Mouse (Mus musculus): ENCODE measurements around the gene Vps13c. TPM values are rescaled to one million over a fixed set of nuclear protein-coding genes. Genes with fewer than 3 reads are reported as not detected.

Vps13c gene
- 10 to 100 TPM; 26.1 to 32.9 TPM for total RNA-seq (2021)
- long read RNA-seq, experiment 1, result 0 reads
- long read RNA-seq, experiment 2, partial matches to known transcripts, result 1 of 1 reads
- long read RNA-seq, experiment 2, other reads (novel, unspliced or antisense), result 0 of 1 reads

DNA sequence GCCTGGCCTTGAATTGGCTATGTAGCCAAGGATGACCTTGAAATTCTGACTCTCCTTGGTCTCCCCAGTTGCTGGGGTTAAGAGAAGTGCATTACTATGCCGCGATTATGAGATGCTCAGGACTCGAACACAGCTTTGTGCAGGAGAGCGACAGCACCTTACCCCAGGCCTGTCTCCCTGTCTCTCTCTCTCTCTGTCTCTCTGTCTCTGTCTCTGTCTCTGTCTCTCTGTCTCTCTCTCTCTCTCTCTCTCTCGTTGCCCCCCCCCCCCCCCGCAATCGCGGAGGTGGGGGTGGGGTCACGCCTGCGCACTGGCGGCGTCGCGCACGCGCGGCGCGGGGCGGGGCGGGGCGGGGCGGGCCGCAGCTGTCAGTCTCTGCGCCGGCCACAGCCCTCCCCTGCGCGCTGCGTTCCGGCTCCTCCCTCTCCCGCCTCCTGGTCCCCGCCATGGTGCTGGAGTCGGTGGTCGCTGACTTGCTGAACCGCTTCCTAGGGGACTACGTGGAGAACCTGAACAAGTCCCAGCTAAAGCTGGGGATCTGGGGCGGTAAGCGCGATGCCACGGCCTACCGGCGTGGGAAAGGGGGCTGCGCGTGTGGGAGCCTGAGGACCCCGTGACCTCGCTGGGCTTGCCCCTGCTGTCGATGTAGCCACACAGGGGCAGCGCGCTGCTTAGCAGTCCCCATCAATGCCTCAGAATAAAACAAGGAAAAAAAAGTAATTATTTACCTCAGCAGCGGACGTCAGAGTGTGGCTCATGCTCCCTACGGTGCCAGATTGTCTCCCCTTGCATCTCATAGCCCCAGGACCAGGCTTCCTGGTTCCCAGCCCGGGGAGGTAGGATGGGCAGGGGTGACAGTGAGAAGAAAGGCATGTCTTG is at the start of gene Vps13c:
TSS of gene Vps13c (plus strand) at position 416 of the 879 bp plus-strand sequence.
- H3K4me3 ChIP-seq, result peak within 1 kb of the TSS; percentile 86
- peak; percentile 89 for DNase-seq
- intact Hi-C loops (cut with DNase I), result no loop called here
- peak within 1 kb of the TSS; percentile 98 for H3K27ac ChIP-seq
- no peak for TF ChIP-seq CTCF (IDR thresholded peaks at IDR 0.05)

DNA sequence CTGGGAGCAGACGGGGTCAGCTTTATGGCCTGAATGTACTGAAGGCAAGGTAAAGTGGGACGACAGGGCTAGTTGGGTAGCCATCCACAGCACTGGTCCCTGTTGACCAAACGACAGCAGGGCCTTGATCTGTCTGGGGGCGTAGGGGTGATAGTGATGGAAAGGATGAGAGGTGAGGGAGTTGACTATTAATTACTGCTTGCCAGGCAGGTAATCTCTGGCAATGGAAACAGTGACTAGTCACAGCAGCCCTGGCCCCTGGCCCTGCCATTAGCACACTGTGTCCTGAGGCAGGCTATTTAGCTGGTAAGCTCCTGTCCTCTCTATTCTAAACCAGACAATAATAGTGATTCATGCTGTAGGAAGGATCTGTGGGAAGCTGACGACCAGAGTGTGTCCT is 47.8 kb upstream of the Vps13c start:
- intact Hi-C loops (cut with DNase I), result no loop called here
- DNase-seq, result no peak
- Histone ChIP-seq H3K27ac (no peak overlapping the region), H3K4me3 (no peak overlapping the region)
- no peak for TF ChIP-seq CTCF (IDR thresholded peaks at IDR 0.05)

- no peak overlapping the region for H3K4me3 ChIP-seq
- DNase-seq, result no peak
- intact Hi-C loops (cut with DNase I), result no loop called here
- no peak overlapping the region for H3K27ac ChIP-seq
- TF ChIP-seq CTCF (IDR thresholded peaks at IDR 0.05), result no peak
Measured at GRCm38 (mm10) chr9:67793501-67793900, 46.7 kb upstream of the Vps13c start.

DNA sequence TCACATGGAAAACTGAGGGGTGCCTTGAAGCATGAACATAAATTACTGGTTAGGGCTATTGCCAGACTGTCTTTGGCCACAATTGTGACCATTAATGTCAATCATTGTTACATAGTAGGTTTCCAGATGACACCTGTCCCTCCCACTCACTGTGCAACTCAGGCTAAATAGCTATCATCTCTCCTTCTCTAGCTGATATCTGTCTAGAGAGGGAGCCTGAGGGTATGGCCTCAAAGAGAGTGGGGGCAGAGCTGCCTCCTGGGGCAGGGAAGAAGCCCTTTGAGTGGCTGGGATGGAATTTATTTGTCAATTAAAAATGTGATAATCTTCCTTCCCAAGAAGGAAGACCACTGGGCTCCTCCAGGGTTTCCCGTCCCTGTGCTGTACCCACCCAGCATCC is 46.0 kb upstream of the Vps13c start:
- Histone ChIP-seq H3K27ac (no peak overlapping the region), H3K4me3 (no peak overlapping the region)
- DNase-seq, result no peak
- intact Hi-C loops (cut with DNase I), result no loop called here
- no peak for TF ChIP-seq CTCF (IDR thresholded peaks at IDR 0.05)

GRCm38 (mm10) chr9:67794668-67795067 is 45.5 kb upstream of the Vps13c start:
- Histone ChIP-seq H3K27ac (no peak overlapping the region), H3K4me3 (no peak overlapping the region)
- TF ChIP-seq CTCF (IDR thresholded peaks at IDR 0.05), result no peak
- intact Hi-C loops (cut with DNase I), result no loop called here
- DNase-seq, result no peak

GRCm38 (mm10) chr9:67795205-67795675 is 45.0 kb upstream of the Vps13c start:
- Histone ChIP-seq H3K4me3 (no peak overlapping the region), H3K27ac (no peak overlapping the region)
- no peak for TF ChIP-seq CTCF (IDR thresholded peaks at IDR 0.05)
- DNase-seq, result no peak
- intact Hi-C loops (cut with DNase I), result no loop called here

DNA sequence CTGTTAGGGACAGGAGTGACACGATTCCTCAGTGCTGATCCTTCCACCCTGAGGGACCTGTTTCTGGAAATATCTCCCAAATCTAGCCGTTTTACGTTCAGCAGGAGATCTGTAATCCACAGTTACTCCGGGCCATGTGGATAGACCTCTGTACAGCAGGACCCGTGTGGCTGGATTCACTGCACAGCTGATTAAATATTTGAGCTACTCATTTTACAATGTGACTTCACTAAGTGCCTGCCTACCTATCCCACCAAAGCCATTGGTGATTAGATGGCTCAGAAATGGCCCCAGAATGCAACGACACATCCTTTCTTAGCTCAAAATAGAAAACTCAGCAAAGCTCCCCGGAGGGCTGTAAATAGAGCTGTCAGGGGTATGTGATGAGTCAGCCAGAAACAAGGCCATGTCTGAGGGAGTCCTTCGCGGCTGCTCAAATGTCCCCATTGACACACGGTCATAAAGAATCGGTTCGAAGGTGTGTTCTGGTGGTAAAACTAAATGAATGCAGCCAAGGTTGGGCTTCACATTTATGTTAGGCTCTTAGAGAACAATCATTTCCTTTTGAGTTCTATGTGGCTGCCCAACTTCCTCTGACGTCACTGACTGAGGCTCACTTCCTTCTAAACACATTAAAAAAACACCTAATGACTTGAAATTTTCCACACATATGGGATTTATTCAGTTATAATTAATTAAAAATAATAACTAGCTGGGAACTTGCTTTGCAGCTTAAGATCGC is 40.9 kb upstream of the Vps13c start:
- no peak for TF ChIP-seq CTCF (IDR thresholded peaks at IDR 0.05)
- intact Hi-C loops (cut with DNase I), result no loop called here
- Histone ChIP-seq H3K27ac (peak overlapping the region; percentile 46; the same call in 1 of the 2 replicates), H3K4me3 (no peak overlapping the region)
- DNase-seq, result peak; percentile 43

GRCm38 (mm10) chr9:67802241-67802640 is 38.0 kb upstream of the Vps13c start:
- Histone ChIP-seq H3K27ac (no peak overlapping the region), H3K4me3 (no peak overlapping the region)
- DNase-seq, result peak; percentile 58
- peak; percentile 91; the same call in 1 of the 2 replicates for TF ChIP-seq CTCF (IDR thresholded peaks at IDR 0.05)
- intact Hi-C loops (cut with DNase I), result loop anchor here (2.0 to 5.0 kb wide), 2 partner anchors 43 to 90 kb away; partner anchors contain the start of gene C2cd4b

- no peak for DNase-seq
- Histone ChIP-seq H3K4me3 (no peak overlapping the region), H3K27ac (no peak overlapping the region)
- intact Hi-C loops (cut with DNase I), result no loop called here
- TF ChIP-seq CTCF (IDR thresholded peaks at IDR 0.05), result no peak
Measured at GRCm38 (mm10) chr9:67807000-67807399, 33.2 kb upstream of the Vps13c start.

DNA sequence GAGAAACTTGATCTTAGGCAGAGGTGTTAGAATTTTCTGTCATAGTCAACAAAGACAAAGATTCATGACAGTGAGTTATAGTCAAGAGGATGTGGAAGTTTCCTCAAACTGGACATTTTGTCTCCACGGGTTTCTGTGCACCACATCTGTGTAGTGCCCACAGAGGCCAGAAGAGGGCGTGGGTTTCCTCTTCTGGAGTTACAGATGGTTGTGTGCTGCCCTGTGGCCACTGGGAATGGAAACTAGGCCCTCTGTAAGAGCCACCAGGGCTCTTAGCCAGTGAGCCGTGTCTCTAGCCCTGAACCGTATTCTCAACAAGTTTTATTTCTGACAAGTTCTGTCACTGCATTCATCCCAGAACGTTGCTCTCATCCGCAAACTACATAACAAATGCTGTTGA is 29.7 kb upstream of the Vps13c start:
- peak; percentile 26 for DNase-seq
- intact Hi-C loops (cut with DNase I), result no loop called here
- no peak overlapping the region for H3K4me3 ChIP-seq
- TF ChIP-seq CTCF (IDR thresholded peaks at IDR 0.05), result peak; percentile 28; the same call in 1 of the 2 replicates
- peak overlapping the region; percentile 63 for H3K27ac ChIP-seq

DNA sequence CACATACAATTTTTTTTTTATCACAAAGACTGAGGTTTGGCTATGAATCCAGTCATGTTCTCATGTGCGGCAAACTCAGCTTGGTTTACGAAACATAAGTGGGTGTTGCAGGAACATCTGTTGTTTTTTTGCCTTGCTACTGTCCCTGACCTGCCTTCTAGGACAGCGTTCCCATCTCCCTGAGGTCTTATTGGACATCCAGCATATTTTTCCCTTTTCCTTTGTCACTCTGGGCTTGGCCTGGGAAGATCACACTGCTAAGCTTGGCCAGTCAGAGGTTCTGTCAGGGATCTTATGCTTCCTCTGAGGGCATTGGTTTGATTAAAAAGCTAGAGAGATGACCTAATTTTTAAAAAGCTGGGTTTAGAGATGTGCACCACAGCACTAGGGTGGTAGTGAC is 29.1 kb upstream of the Vps13c start:
- intact Hi-C loops (cut with DNase I), result no loop called here
- no peak for DNase-seq
- no peak for TF ChIP-seq CTCF (IDR thresholded peaks at IDR 0.05)
- Histone ChIP-seq H3K4me3 (no peak overlapping the region), H3K27ac (no peak overlapping the region; the same call in 1 of the 2 replicates)

GRCm38 (mm10) chr9:67813171-67813570 is 27.0 kb upstream of the Vps13c start:
- Histone ChIP-seq H3K27ac (peak overlapping the region; percentile 68), H3K4me3 (no peak overlapping the region)
- TF ChIP-seq CTCF (IDR thresholded peaks at IDR 0.05), result no peak
- DNase-seq, result peak; percentile 54
- intact Hi-C loops (cut with DNase I), result no loop called here

Data from gastrocnemius, adult 2 months (tissue).